Mouse (Mus musculus): ENCODE results near the gene Gabrd.

Gabrd gene

GRCm38 (mm10) chr4:155382752-155383151 is 15.2 kb downstream of the Gabrd start:
- DNase-seq: no peak

GRCm38 (mm10) chr4:155381974-155382373 is 15.9 kb downstream of the Gabrd start:
- DNase-seq: no peak

- DNase-seq: peak in 1 of 2 experiments; percentile 44
Measured at GRCm38 (mm10) chr4:155371797-155372735, 25.8 kb downstream of the Gabrd start.

DNA sequence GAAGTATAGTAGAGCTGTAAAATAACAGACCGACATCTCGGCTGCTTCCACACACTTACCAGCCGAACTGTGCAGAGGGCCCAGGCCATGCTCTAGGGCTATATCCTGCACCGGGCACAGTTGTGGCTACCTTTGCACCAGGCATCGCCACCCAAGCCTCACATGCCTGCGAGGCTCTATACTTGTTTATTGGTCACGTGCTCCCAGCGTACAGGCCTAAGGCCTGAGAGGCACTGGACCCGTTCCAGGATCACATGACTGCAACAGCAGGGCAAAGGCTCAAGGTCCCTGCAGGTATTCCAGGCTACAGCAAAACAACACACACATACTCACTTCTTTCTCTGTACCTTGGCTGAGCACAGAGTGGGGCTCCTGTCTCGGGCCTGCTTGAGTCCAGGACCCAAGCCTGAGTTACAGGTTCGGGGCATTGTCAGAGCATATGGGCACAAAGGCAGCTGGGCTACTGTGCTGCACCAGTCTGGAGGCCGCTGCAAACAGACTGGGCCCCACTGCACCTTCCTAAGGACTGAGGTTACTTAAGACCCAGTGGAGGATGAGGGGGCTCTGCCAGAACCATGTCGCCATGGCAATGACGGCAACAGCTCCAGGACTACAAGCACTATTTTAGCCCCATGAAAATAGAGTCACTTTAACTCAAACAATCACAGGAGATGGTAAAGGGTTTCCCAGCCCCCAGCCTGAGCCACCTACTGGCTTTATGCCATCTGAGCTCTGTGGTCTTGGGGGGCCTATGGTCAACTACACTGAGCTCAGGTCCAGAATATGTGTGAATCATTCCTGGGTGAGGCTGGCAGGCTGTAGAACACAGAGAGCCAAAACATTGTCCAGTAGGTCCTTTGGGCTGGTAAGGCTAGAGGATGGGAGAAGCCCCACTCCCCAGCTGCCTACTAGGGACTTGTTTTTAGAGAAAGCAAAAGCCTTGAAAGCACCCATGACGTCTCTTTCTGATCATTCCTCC is 26.9 kb downstream of the Gabrd start:
- DNase-seq: peak; percentile 95 to 96

- DNase-seq: peak; percentile 77 to 90
Measured at GRCm38 (mm10) chr4:155368684-155369083, 29.2 kb downstream of the Gabrd start.

DNA sequence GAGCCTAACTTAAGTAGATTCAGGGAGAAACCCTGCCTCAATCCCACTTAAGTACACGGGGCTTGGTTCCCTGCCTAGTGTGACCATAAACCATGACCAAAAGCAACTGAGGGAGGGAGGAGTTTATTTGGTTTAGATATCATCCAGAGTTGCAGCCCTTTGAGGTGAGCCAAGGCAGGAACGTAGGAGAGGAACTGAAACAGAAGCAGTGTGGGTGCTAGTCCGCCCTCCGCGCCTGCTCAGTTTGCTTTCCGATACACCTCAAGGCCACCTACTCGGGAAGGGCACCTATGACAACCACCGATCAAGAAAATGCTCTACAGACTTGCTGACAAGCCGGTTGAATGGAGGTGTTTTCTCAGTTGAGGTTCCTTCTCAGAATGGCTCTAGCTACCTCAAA is 30.2 kb downstream of the Gabrd start:
- DNase-seq: no peak

GRCm38 (mm10) chr4:155366784-155367183 is 31.1 kb downstream of the Gabrd start:
- DNase-seq: no peak

DNA sequence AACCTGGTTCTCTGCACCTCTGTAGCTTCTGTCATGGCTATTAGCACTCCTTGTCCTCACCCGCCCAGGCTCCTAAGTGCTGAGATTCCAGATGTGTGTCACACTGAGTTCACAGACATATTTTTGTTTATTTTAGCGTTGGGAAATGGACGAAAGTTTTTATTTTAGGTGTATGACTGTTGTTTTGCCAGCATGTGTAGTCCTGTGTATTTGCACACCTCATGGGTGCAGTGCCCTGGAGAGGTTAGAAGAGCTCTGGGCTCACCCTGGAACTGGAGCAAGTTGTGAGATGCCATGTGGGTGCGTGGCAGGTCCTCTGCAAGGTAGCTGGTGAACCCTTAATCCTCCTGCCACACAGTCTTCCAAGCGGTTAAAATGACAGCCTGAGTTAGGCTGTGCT is 35.5 kb downstream of the Gabrd start:
- DNase-seq: no peak

GRCm38 (mm10) chr4:155361303-155361791 is 36.6 kb downstream of the Gabrd start, which contains the start of gene Prkcz:
Gene Prkcz (minus strand): TSS chr4:155361361.
- DNase-seq: peak; percentile 96 to 97

DNA sequence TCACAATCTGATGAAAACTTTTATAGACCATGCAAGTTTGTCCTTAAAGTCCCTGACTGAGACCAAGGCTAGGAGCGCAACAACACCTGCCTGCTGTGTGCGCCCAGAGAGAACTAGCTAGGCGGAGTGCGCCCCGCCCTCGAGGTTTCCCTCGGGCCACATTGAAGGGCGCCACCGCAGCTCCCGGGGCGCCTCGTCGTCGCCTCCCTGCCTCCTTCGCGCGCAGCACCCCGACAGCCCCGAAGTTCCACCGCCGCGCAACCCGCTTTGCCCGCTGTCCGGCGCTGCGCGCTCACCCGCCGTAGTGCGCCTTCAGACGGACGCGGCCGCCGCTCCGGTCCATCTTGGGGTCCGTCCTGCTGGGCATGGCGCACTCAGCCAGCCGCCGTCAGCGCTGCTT is 37.1 kb downstream of the Gabrd start:
- DNase-seq: peak in 1 of 2 experiments; percentile 45

DNA sequence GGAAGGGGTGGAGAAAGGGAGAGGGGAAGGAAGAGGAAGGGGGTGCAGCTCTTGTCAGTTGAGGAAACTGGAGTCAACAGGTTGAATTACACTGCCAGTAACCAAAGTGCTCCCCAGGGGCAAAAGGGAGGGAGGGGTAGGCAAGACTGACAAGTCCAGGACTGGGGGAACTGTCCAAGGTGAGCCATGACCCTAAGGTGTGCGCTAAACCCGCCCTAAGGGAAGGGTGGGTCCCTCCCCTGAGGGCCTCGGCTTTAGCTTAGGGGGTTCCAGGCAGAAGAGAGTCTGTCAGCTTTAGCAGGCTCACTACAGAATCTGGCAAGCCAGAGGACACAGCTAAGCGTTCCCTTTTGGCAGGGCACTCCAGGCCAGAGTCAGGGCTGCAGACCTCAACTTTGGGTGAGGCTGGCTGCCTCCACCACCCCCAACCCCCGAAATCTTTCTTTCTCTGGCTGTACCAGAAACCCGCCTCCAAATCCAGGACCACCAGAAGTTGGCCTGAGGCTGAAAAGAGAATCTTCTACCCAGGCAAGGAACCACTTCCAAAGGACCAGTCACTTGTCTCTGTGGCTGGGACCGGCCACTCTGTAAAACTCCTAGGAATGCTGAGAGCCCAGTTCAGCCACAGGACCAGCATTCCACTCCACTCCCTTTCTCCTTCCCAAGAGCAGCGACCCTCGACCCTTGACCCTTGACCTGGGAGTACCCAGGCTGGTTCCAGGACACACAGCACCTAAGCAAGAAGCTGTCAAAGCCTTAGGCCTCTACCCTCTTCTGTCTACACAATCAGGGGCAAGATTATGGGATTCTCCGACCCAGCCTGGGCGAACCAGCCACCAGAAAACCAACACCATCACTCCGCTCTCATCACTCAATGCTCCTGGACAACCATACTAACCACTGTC is 38.1 kb downstream of the Gabrd start:
- peak; percentile 74 to 76 for DNase-seq

GRCm38 (mm10) chr4:155357601-155358000 is 40.3 kb downstream of the Gabrd start:
- DNase-seq: no peak

GRCm38 (mm10) chr4:155356354-155356753 is 41.6 kb downstream of the Gabrd start:
- DNase-seq: peak; percentile 87 to 92

DNA sequence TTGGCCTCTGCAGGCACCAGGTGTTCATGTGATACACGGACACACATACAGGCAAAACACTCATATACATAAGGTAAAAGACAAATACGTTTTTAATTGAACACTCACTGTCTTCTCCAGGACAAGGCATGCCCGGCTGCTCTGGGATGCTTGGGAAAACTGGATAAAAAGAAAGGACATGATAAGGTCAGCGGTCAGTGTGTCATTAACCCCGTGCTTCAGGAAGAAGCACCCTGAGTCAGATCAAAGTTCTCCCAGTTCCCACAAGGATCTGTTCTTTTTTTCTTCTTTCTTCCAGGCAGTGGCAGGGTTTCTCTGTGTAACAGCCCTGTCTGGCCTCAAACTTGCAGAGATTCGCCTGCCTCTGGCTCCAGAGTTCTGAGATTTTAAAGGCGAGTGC is 43.4 kb downstream of the Gabrd start:
- peak; percentile 48 to 52 for DNase-seq

- no peak for DNase-seq
Measured at GRCm38 (mm10) chr4:155354035-155354434, 43.9 kb downstream of the Gabrd start.

- no peak for DNase-seq
Measured at GRCm38 (mm10) chr4:155352581-155352980, 45.3 kb downstream of the Gabrd start.

DNA sequence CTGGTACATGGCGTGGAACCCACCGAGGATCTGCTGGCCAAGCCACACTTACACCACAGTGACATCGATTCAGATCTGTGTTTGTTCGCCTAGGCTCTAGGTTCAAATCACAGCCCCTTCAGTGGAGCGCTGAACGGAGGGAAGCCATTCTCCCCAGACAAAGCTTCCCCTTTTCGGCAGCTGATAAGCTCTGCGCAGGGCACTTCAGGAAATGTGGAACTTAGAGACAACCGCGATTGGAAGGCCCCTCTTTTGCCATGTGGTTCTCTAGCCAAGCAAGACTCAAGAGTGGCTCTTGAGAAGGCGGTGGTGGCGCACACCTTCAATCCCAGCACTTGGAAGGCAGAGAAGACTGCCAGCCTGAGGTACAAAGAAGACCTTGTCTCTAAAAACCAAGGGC is 51.6 kb downstream of the Gabrd start:
- no peak for DNase-seq

DNA sequence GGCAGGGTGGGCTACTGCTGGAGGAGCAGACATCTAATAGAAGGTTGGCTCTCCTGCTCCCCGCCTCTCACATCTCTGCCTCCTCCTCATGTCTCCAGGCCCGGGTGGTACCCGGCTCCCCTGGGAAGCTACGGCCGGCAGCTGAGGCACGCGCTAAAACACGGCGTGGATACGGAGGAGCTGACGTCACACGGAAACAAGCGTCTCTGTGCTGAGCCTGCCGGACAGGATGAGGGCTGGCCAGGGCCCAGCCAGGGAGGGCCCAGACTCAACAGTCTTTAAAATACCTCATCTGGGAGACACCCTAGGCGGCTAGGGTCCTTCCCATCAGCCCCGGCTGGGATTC is 52.3 kb downstream of the Gabrd start:
- peak in 1 of 2 experiments; percentile 34 for DNase-seq

- DNase-seq: no peak
Measured at GRCm38 (mm10) chr4:155344716-155345607, 53.0 kb downstream of the Gabrd start.

DNA sequence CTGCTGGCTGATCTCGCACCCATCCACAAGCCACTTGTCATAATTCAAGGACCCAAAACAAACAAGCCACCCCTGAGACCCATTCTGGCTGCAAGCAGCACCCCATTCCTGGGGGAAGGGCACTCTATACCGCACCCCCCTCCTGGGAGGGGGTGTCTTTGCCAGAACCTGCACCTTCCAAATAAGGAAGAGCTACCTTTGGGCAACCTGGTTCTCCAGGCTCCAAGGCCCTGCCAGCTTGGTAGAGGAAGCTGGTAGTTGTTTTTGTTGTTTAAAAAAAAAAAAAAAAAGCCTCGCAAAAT is 53.7 kb downstream of the Gabrd start:
- DNase-seq: no peak

All from kidney, adult 8-10 months (tissue).